Mouse (Mus musculus) intestine, embryonic 15.5 days (tissue): ENCODE results near the gene Tagln. TPM values are rescaled to one million over a fixed set of nuclear protein-coding genes. Genes with fewer than 3 reads are reported as not detected.
A peak's percentile ranks its signal among the peaks of the same experiment; 100 is the strongest.

ENCODE experiments used
- ATAC-seq: fragments of 200-750 bp; cut with Nextera tagmentation; 2 replicates; pipeline ENCODE4 v1.8.0; 2017; ENCODE audit warnings: moderate TSS enrichment, moderate library complexity
- H3K27ac ChIP-seq: fragments of 300-500 bp; sonication (generic); 2 replicates; pipeline ENCODE4 v1.5.1; 2015; ENCODE audit warnings: mild to moderate bottlenecking, inconsistent platforms
- H3K27me3 ChIP-seq: fragments of 300-500 bp; sonication (generic); replicated peaks from 2 replicates; pipeline ENCODE4 v1.6.1; 2015; ENCODE audit warnings: inconsistent platforms
- H3K36me3 ChIP-seq: fragments of 300-500 bp; sonication (generic); 2 replicates; pipeline ENCODE4 v1.6.1; 2015; ENCODE audit warnings: inconsistent platforms
- H3K4me1 ChIP-seq: fragments of 300-500 bp; sonication (generic); replicated peaks from 2 replicates; pipeline ENCODE4 v1.6.1; 2015; ENCODE audit warnings: inconsistent platforms
- H3K4me2 ChIP-seq: fragments of 300-500 bp; sonication (generic); replicated peaks from 2 replicates; pipeline ENCODE4 v1.6.1; 2015; ENCODE audit warnings: mild to moderate bottlenecking, inconsistent platforms
- H3K4me3 ChIP-seq: fragments of 300-500 bp; sonication (generic); replicated peaks from 2 replicates; pipeline ENCODE4 v1.5.1; 2015; ENCODE audit warnings: inconsistent platforms
- H3K9ac ChIP-seq: fragments of 300-500 bp; sonication (generic); 2 replicates; pipeline ENCODE4 v1.6.1; 2015; ENCODE audit warnings: inconsistent platforms
- H3K9me3 ChIP-seq: fragments of 300-500 bp; sonication (generic); 2 replicates; pipeline ENCODE4 v1.6.1; 2016; ENCODE audit warnings: inconsistent platforms
- WGBS: fragments of 180-500 bp; shearing (Covaris S2); methylation state at CpG from one replicate; pipeline ENCODE4 v1.1.7; 2015; 5-methylcytosine and 5-hydroxymethylcytosine counted together
- polyA plus RNA-seq: library from polyadenylated mRNA; unstranded; fragments of >200 nt; fragmentation: Nextera tagmentation; extraction: Ambion mirVana; gene quantifications from 2 replicates; pipeline ENCODE4 v1.2.1, GENCODE M21; 2015

Gene Tagln
- polyA plus RNA-seq, 1 experiment from 2014 or later = 304 TPM

DNA sequence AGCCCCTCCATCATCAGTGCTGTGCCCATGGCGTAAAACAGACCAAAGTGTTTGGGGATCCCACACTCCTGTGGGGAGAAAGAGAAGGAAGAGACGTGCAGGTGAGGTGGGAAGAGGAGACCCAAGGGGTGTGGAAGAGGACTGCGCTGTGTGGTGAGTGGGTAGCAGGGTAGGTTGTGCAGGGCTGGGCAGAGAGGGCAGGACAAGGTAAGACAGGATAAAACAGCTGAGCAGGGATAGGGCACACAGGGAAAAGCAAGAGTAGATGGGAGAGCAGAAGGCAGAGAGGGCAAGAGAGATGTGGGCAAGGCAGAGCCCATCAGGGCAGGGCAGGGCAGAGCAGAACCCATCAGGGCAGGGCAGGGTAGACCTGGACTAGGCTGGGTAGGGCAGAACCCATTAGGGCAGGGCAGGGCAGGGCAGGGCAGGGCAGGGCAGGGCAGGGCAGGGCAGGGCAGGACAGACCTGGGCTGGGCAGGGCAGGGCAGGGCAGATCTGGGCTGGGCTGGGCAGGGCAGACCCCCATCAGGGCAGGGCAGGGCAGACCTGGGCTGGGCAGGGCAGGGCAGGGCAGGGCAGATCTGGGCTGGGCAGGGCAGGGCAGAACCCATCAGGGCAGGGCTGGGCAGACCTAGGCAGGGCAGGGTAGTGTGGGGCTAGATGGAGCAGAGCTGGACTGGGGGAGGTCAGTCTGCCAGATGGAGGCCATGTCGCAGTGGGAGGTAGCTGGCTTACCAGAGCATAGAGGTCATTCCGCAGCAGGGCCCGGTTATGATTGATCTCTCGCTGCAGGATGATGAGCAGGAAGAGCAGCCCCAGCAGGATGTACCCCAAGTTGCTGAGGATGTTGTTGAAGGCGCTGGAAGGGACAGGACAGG lies 8.0 kb upstream of the Tagln start:
- Histone ChIP-seq H3K9ac (no peak overlapping the region), H3K4me1 (no peaks in the 10 kb centered on the region), H3K4me3 (no peak overlapping the region), H3K9me3 (no peaks in the 10 kb centered on the region), H3K4me2 (no peak overlapping the region), H3K27me3 (no peaks in the 10 kb centered on the region), H3K27ac (no peak overlapping the region), H3K36me3 (peaks cover 41% of the 10 kb centered on the region)
- 0 out of 2 replicates have a peak, but pooled peaks have one; percentile 20 for ATAC-seq
- WGBS = 94% methylated on average over 8 of the region's 8 CpGs

GRCm38 (mm10) chr9:45942916-45943315 lies 7.1 kb upstream of the Tagln start:
- Histone ChIP-seq H3K9ac (no peak overlapping the region), H3K9me3 (no peaks in the 10 kb centered on the region), H3K4me1 (no peaks in the 10 kb centered on the region), H3K27me3 (no peaks in the 10 kb centered on the region), H3K36me3 (peaks cover 43% of the 10 kb centered on the region), H3K4me2 (no peak overlapping the region), H3K27ac (no peak overlapping the region), H3K4me3 (no peak overlapping the region)
- 92% methylated on average over 8 of the region's 8 CpGs for WGBS
- ATAC-seq = 0 out of 2 replicates have a peak, but pooled peaks have one; percentile 11

DNA sequence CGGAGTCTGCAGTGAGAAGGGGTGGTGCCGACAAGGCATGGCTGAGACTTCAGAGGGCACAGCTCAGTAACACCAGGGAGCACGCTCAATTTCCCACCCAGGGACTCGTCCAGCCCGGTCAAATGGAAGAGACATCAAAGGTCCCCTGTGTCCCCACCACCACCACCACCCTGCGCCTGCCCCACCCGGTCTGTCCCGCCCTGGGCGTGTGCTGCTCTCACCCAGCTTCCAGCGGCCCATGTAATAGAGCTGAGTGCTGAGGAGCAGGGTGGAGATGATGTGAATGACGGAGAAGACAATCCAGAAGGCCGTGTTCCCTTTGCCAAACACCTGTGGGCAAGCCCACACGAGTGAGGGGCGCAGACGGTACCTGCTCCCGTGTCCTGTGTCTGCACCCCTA lies 6.6 kb upstream of the Tagln start:
- Histone ChIP-seq H3K9me3 (no peaks in the 10 kb centered on the region), H3K4me3 (no peak overlapping the region), H3K27me3 (no peaks in the 10 kb centered on the region), H3K4me2 (no peak overlapping the region), H3K27ac (no peak overlapping the region), H3K9ac (no peak overlapping the region), H3K4me1 (no peaks in the 10 kb centered on the region), H3K36me3 (peaks cover 40% of the 10 kb centered on the region)
- 0 out of 2 replicates have a peak, but pooled peaks have one; percentile 16 for ATAC-seq
- WGBS = 88% methylated on average over 16 of the region's 16 CpGs

DNA sequence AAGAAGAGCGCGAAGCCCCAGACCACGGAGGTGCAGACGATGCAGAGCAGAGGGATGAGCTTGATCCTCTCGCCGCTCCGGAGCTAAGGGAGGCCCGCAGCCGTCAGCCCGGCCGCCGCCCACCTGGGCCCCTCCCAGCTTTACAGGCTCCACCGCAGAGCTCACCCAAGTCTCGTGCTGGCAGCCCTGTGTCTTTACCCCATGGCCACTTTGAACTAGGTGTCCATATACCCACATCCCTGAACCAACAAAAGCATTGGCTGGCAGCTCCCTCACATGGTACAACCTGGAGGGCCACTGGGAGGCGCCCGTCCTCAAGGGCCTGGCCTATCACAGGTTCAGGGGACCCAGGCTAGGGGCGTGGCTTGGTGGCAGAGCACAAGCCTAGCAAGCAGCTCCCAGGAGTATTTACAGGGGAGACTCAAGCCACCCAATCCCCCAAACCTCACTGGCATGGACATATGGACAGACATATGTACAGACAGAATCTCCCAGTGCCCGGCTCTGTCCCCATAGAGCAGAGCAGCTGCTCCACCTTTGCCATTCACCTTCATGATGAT lies 5.6 kb upstream of the Tagln start:
- Histone ChIP-seq H3K27me3 (no peaks in the 10 kb centered on the region), H3K36me3 (peaks cover 40% of the 10 kb centered on the region), H3K9ac (no peak overlapping the region), H3K4me1 (peaks cover 4% of the 10 kb centered on the region; the same call in 1 of the 2 replicates), H3K4me3 (no peak overlapping the region), H3K27ac (no peak overlapping the region), H3K9me3 (no peaks in the 10 kb centered on the region), H3K4me2 (no peak overlapping the region)
- WGBS = 66% methylated on average over 15 of the region's 18 CpGs
- ATAC-seq = peak; percentile 46; the same call in 1 of the 2 replicates

- Histone ChIP-seq H3K9ac (no peak overlapping the region), H3K27ac (no peak overlapping the region), H3K36me3 (peaks cover 30% of the 10 kb centered on the region), H3K27me3 (no peaks in the 10 kb centered on the region), H3K9me3 (no peaks in the 10 kb centered on the region), H3K4me3 (no peak overlapping the region), H3K4me1 (peaks cover 10% of the 10 kb centered on the region; the same call in 1 of the 2 replicates), H3K4me2 (no peak overlapping the region)
- WGBS = 91% methylated on average over 6 of the region's 6 CpGs
- ATAC-seq = no peak
Measured at GRCm38 (mm10) chr9:45939794-45940193, 3.9 kb upstream of the Tagln start.

- Histone ChIP-seq H3K27me3 (no peaks in the 10 kb centered on the region), H3K9ac (no peak overlapping the region), H3K27ac (no peak overlapping the region), H3K4me3 (no peak overlapping the region), H3K9me3 (no peaks in the 10 kb centered on the region), H3K4me1 (peaks cover 10% of the 10 kb centered on the region; the same call in 1 of the 2 replicates), H3K4me2 (no peak overlapping the region), H3K36me3 (peaks cover 23% of the 10 kb centered on the region)
- no peak for ATAC-seq
- WGBS = 84% methylated on average over 15 of the region's 15 CpGs
Measured at GRCm38 (mm10) chr9:45938952-45939637, 3.2 kb upstream of the Tagln start.

DNA sequence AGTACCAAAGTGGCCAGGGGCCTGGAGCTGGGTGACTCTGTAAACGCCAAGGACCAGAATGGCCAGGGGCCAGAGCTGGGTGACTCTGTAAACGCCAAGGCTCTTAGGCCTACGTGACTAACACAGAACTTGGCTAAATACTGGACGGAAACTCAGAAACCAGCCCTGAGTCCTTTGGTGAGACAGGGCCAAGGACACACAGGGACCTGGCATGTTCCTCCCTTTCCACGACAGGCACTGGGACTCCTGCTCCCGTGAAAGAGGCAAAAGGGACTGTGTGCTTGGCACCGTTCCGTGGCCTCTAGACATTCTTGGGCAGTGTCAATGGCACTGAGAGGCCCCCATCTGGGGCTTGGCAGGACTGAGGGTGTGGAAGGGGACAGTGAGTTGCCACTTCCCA lies 2.2 kb upstream of the Tagln start:
- Histone ChIP-seq H3K27ac (no peak overlapping the region), H3K36me3 (peaks cover 23% of the 10 kb centered on the region), H3K4me1 (peaks cover 10% of the 10 kb centered on the region; the same call in 1 of the 2 replicates), H3K27me3 (no peaks in the 10 kb centered on the region), H3K4me3 (no peak overlapping the region), H3K4me2 (no peak overlapping the region), H3K9ac (no peak overlapping the region), H3K9me3 (no peaks in the 10 kb centered on the region)
- 92% methylated on average over 8 of the region's 8 CpGs for WGBS
- ATAC-seq = no peak

DNA sequence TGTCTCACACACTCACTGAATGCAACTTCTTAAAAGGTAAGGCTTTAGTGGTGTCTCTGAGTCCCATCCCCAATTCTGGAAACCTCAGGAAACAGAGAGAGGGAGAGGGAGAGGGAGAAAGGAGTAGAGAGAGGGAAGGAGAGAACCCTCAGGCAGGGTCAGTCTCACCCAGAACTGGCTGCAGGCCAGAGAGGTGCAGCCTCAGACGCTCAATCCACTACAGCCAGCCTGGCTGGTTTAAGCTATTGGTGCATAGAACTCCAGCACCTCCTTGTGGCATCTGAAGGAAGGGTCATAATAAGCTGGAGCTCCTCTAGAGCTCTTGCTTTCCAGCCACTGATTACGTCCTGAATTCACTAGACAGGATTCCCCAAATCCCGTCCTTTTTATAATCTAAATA lies 1.0 kb upstream of the Tagln start:
- Histone ChIP-seq H3K27ac (peak overlapping the region; percentile 51), H3K4me3 (no peak overlapping the region), H3K4me2 (no peak overlapping the region), H3K9ac (no peak overlapping the region), H3K36me3 (peaks cover 11% of the 10 kb centered on the region), H3K27me3 (no peaks in the 10 kb centered on the region), H3K9me3 (no peaks in the 10 kb centered on the region), H3K4me1 (peaks cover 10% of the 10 kb centered on the region; the same call in 1 of the 2 replicates)
- peak; percentile 63 for ATAC-seq
- WGBS = 14% methylated on average over 3 of the region's 3 CpGs

DNA sequence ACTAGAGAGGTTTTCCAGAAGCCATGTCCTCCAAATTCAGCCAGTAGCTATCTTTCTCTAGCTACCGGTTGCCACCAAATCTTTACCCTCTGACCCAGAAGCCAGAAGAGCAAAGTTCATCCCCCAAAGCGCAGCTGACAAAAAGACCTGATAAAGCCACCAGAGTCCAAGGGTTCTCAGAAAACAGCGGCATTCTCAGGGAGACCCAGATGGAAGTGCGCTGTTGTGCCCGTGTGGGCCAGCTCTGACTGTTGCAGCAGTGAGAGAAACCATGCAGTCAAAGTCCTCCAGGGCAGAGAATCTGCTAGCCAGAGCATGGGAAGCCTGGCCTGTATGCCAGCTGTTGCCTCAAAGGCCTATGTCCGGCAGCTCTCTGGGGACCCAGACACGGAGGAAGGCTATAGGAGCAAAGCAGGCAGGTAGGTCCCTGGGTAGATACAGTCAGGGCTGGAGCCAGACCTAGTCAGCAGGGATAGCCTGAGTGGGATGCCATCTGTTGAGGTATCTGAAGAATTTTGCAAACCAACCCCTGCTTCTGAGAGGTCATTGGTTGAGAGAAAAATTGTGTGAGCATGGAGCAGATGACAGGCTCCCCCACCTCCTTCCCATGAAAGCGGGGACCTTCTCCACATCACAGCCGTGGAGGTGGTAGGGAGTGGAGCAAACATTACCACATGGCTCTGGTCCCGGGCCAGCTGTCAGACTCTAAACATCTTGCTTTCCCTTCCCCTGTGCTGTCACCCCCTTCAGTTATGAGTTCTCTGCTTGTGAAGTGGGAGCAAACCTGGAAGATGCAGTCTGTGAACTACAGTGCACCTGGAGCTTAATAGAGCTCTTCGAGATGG lies 3.1 kb downstream of the Tagln start:
- H3K27ac ChIP-seq = peak overlapping the region; percentile 42; the same call in 1 of the 2 replicates
- H3K4me2 ChIP-seq = peak overlapping the region; percentile 30
- peaks cover 24% of the 10 kb centered on the region for H3K36me3 ChIP-seq
- H3K4me3 ChIP-seq = peak overlapping the region; percentile 12; the same call in 1 of the 2 replicates
- 54% methylated on average over 11 of the region's 11 CpGs for whole genome bisulfite sequencing
- peak; percentile 21; the same call in 1 of the 2 replicates for ATAC-seq
- no peaks in the 10 kb centered on the region for H3K27me3 ChIP-seq
- no peak overlapping the region for H3K9ac ChIP-seq
- H3K4me1 ChIP-seq = peaks cover 10% of the 10 kb centered on the region; the same call in 1 of the 2 replicates
- H3K9me3 ChIP-seq = no peaks in the 10 kb centered on the region

- no peak overlapping the region for H3K4me3 ChIP-seq
- no peaks in the 10 kb centered on the region for H3K27me3 ChIP-seq
- peak overlapping the region; percentile 42; the same call in 1 of the 2 replicates for H3K27ac ChIP-seq
- H3K9me3 ChIP-seq = no peaks in the 10 kb centered on the region
- H3K36me3 ChIP-seq = peaks cover 28% of the 10 kb centered on the region
- WGBS = 56% methylated on average over 1 of the region's 1 CpGs
- ATAC-seq = no peak
- H3K9ac ChIP-seq = no peak overlapping the region
- peak overlapping the region; percentile 30; the same call in 1 of the 2 replicates for H3K4me2 ChIP-seq
- peaks cover 10% of the 10 kb centered on the region; the same call in 1 of the 2 replicates for H3K4me1 ChIP-seq
Measured at GRCm38 (mm10) chr9:45931958-45932357, 3.9 kb downstream of the Tagln start.

GRCm38 (mm10) chr9:45929285-45929684 lies 6.6 kb downstream of the Tagln start:
- peaks cover 28% of the 10 kb centered on the region for H3K36me3 ChIP-seq
- no peaks in the 10 kb centered on the region for H3K9me3 ChIP-seq
- WGBS = 81% methylated on average over 5 of the region's 5 CpGs
- H3K9ac ChIP-seq = no peak overlapping the region
- H3K27ac ChIP-seq = no peak overlapping the region
- H3K4me3 ChIP-seq = no peak overlapping the region
- no peak overlapping the region for H3K4me2 ChIP-seq
- ATAC-seq = no peak
- no peaks in the 10 kb centered on the region for H3K27me3 ChIP-seq
- H3K4me1 ChIP-seq = no peaks in the 10 kb centered on the region; the same call in 1 of the 2 replicates
